Mouse (Mus musculus): ENCODE results near the gene Olfr1502. TPM values are rescaled to one million over a fixed set of nuclear protein-coding genes. Genes with fewer than 3 reads are reported as not detected.
"Not testable (repeated sequence)": the region's sequence is repeated elsewhere in the genome, so short reads cannot be mapped to it uniquely, and the experiment has no call there.

Gene Olfr1502
- not detected for total RNA-seq (2021)

- DNase-seq (ENCODE audit: extremely low spot score in 1 of 2, low spot score in 1 of 2), result no peak
Measured at GRCm38 (mm10) chr19:13861495-13861894, at the start of gene Olfr1502. Gene Olfr1502 (plus strand): TSS chr19:13861795.

DNA sequence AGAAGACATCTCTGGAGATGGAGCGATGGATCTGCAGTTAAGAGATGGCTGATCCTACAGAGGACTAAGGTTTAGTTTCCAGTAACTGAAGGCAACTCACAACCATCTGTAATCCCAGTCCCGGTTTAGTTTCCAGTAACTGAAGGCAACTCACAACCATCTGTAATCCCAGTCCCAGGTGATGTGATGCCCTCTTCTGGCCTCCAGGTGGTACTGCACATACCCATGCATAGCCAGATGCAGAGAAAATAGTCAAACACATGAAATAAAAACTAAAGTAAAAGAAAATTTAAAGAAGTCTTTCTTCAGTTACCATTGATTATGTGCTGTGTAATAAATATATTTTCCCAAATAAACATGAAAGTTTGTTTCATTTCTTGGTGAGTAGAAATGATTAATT is 48.8 kb upstream of the Olfr1502 start:
- DNase-seq (ENCODE audit: extremely low spot score in 1 of 2, low spot score in 1 of 2), result no peak

DNA sequence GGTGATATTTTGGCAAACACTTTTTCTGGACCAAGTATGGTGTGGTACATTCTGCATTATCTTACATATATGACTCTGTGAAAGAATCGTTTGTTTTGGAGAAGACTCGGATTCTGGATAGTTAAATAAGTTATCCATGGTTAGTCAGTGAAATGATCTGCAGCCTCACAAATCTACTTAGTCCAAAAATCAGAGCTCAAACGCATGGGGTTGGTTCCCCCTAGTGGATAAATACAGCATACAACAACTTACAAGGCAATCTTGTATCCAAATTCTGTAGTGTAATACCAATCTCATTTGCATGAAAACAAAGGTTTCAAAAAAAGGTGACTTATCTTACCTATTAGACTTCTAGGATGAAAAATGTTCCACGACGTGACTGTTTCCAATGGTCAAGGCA is 42.8 kb upstream of the Olfr1502 start:
- DNase-seq (ENCODE audit: extremely low spot score in 1 of 2, low spot score in 1 of 2), result no peak

- no peak for DNase-seq (ENCODE audit: extremely low spot score in 1 of 2, low spot score in 1 of 2)
Measured at GRCm38 (mm10) chr19:13819347-13819746, 42.2 kb upstream of the Olfr1502 start, which contains the start of gene Olfr1499. Gene Olfr1499 (minus strand): TSS chr19:13819447.

GRCm38 (mm10) chr19:13820847-13821246 is 40.7 kb upstream of the Olfr1502 start:
- no peak for DNase-seq (ENCODE audit: extremely low spot score in 1 of 2, low spot score in 1 of 2)

DNA sequence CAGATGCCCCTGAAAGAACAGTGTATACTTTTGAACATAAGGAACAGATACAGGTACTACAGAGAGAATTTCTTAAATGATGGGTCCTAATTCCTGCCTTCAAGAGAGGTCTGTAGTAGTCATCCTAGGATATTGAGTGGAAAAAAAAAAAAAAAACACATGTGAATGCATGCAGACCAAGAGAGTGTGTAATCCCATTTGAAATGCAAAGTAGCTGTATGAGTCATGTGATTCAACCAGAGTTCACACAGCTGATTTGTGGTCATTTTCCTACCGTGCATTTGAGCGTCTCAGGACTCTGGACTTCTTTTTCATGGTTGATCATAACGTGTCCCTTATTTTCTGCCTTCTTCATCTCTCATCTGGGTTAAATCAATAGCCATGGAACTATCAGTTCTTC is 33.1 kb upstream of the Olfr1502 start:
- DNase-seq (ENCODE audit: extremely low spot score in 1 of 2, low spot score in 1 of 2), result no peak

DNA sequence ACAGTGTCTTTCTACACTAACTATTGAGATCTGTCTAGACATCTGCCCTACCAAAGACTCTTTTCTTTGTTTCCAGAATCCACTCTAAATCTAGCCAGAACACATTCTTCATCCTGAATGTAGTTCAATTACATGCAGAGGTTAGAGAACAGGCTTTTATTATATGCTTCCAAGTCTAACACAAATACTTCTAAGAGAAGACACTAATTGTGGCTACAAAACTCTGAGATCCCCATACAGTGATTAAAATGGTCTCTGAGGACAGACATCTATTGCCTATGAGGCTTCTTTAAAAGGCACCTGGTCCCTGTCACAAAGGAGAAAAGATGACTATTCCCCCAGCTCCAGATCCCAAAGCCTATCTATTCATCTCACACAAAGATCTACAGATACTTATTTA is 31.2 kb upstream of the Olfr1502 start, which contains the start of gene Olfr1500:
TSS of gene Olfr1500 (minus strand) at position 101 of the 400 bp plus-strand sequence.
- no peak for DNase-seq (ENCODE audit: extremely low spot score in 1 of 2, low spot score in 1 of 2)

DNA sequence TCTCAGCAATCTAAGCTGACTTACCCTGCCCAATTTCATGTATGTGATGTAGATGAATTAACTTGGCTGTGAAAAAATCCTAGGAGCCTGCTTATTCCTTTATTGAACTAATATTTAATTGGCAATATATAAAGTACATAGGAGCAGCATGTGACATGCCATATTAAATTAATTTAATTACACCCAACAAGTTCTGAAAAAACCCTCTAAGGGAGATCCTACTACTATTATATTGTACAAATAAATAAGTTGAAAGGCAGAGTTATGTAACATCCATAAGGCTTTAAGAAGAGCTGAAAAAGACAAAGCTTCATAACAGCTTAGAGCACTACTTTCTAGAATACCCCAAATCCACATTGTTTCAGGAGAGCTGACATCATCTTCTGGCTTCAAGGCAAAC is 11.0 kb upstream of the Olfr1502 start, which contains the start of gene Olfr1501:
TSS of gene Olfr1501 (minus strand) at position 101 of the 400 bp plus-strand sequence.
- not testable (repeated sequence) for DNase-seq (ENCODE audit: extremely low spot score in 1 of 2, low spot score in 1 of 2)

- DNase-seq (ENCODE audit: extremely low spot score in 1 of 2, low spot score in 1 of 2), result no peak
Measured at GRCm38 (mm10) chr19:13897828-13898227, 36.2 kb downstream of the Olfr1502 start, which contains the start of gene Olfr1504. Gene Olfr1504 (minus strand): TSS chr19:13897928.

Other genes with a start within 250 kb of the Olfr1502 start
- gene Olfr1487, start 244.4 kb upstream of the Olfr1502 start, total RNA-seq (2021), result not detected
- not detected for gene Olfr1489, start 230.2 kb upstream of the Olfr1502 start, total RNA-seq (2021)
- gene Olfr1490, start 210.7 kb upstream of the Olfr1502 start, total RNA-seq (2021), result not detected
- not detected for gene Olfr1491, start 164.5 kb upstream of the Olfr1502 start, total RNA-seq (2021)
- gene Olfr1493-ps1, start 138.5 kb upstream of the Olfr1502 start, total RNA-seq (2021), result not detected
- not detected for gene Olfr1494, start 122.1 kb upstream of the Olfr1502 start, total RNA-seq (2021)
- gene Olfr1495, start 97.2 kb upstream of the Olfr1502 start, total RNA-seq (2021), result not detected
- not detected for gene Olfr1496, start 83.9 kb upstream of the Olfr1502 start, total RNA-seq (2021)
- gene Olfr1497, start 63.6 kb upstream of the Olfr1502 start, total RNA-seq (2021), result not detected
- gene Olfr1499, start 42.3 kb upstream of the Olfr1502 start, total RNA-seq (2021), result not detected
- not detected for gene Olfr1500, start 31.3 kb upstream of the Olfr1502 start, total RNA-seq (2021)
- not detected for gene Olfr1501, start 11.1 kb upstream of the Olfr1502 start, total RNA-seq (2021)
- not detected for gene Olfr1504, start 36.1 kb downstream of the Olfr1502 start, total RNA-seq (2021)
- gene Olfr1505, start 51.7 kb downstream of the Olfr1502 start, total RNA-seq (2021), result not detected